Mouse (Mus musculus) neural tube, embryonic 11.5 days (tissue): ENCODE data around the gene Ankrd52. TPM values are rescaled to one million over a fixed set of nuclear protein-coding genes. Genes with fewer than 3 reads are reported as not detected.
A peak's percentile ranks its signal among the peaks of the same experiment; 100 is the strongest.
"Not testable (repeated sequence)": the region's sequence is repeated elsewhere in the genome, so short reads cannot be mapped to it uniquely, and the experiment has no call there.

ENCODE experiments used
- ATAC-seq: fragments of 200-750 bp; cut with Nextera tagmentation; 2 replicates; pipeline ENCODE4 v1.8.0; 2017; ENCODE audit warnings: moderate number of reproducible peaks, mild to moderate bottlenecking, moderate TSS enrichment, moderate library complexity; ENCODE audit not compliant: insufficient read depth, low FRiP score, low TSS enrichment
- DNase-seq: peaks from one replicate; pipeline ENCODE4 v3.0.0-alpha.2; 2015; ENCODE audit warnings: low spot score
- H3K27ac ChIP-seq: fragments of 300-500 bp; sonication (generic); 2 replicates; pipeline ENCODE4 v1.5.1; 2014; ENCODE audit warnings: low read depth, mild to moderate bottlenecking, low read length
- H3K27me3 ChIP-seq: fragments of 300-500 bp; sonication (generic); 2 replicates; pipeline ENCODE4 v1.6.1; 2014; ENCODE audit warnings: mild to moderate bottlenecking, low read length, mixed read lengths; ENCODE audit not compliant: control insufficient read depth, insufficient read depth
- H3K36me3 ChIP-seq: fragments of 300-500 bp; sonication (generic); 2 replicates; pipeline ENCODE4 v1.6.1; 2014; ENCODE audit warnings: mild to moderate bottlenecking, low read length, moderate library complexity, mixed read lengths; ENCODE audit not compliant: control insufficient read depth, insufficient read depth
- H3K4me1 ChIP-seq: fragments of 300-500 bp; sonication (generic); 2 replicates; pipeline ENCODE4 v1.6.1; 2014; ENCODE audit warnings: low read length, mixed read lengths; ENCODE audit not compliant: control insufficient read depth, insufficient read depth
- H3K4me2 ChIP-seq: fragments of 300-500 bp; sonication (generic); 2 replicates; pipeline ENCODE4 v1.6.1; 2014; ENCODE audit warnings: low read depth, mild to moderate bottlenecking, moderate library complexity
- H3K4me3 ChIP-seq: fragments of 300-500 bp; sonication (generic); 2 replicates; pipeline ENCODE4 v1.5.1; 2014; ENCODE audit warnings: low read depth, low read length
- H3K9ac ChIP-seq: fragments of 300-500 bp; sonication (generic); 2 replicates; pipeline ENCODE4 v1.6.1; 2014; ENCODE audit warnings: mild to moderate bottlenecking, low read length
- H3K9me3 ChIP-seq: fragments of 300-500 bp; sonication (generic); 2 replicates; pipeline ENCODE4 v1.6.1; 2016; ENCODE audit warnings: low read length; ENCODE audit not compliant: control insufficient read depth
- WGBS: fragments of 180-500 bp; shearing (Covaris S2); extraction: QIAGEN DNeasy Blood & Tissue Kit; methylation state at CpG from one replicate; pipeline ENCODE4 v1.1.7; 2014; 5-methylcytosine and 5-hydroxymethylcytosine counted together
- polyA plus RNA-seq: library from polyadenylated mRNA; unstranded; fragments of >200 nt; fragmentation: Nextera tagmentation; extraction: Ambion mirVana; gene quantifications from 2 replicates; pipeline ENCODE4 v1.2.1, GENCODE M21; 2014

Gene Ankrd52
- polyA plus RNA-seq = 9.5 and 10.4 TPM in 2 replicates

- peak; percentile 91 for ATAC-seq
- H3K9ac ChIP-seq = peak within 1 kb of the TSS; percentile 98
- DNase-seq = peak; percentile 89
- peak within 1 kb of the TSS; percentile 99 for H3K4me3 ChIP-seq
- peak within 1 kb of the TSS; percentile 79 for H3K4me2 ChIP-seq
- no peaks in the 10 kb centered on the region for H3K9me3 ChIP-seq
- H3K27me3 ChIP-seq = no peaks in the 10 kb centered on the region
- H3K4me1 ChIP-seq = peaks cover 10% of the 10 kb centered on the region
- peak within 1 kb of the TSS; percentile 90 for H3K27ac ChIP-seq
- peaks cover 14% of the 10 kb centered on the region for H3K36me3 ChIP-seq
- under 1% methylated on average over 36 of the region's 73 CpGs for WGBS
Measured at GRCm38 (mm10) chr10:128376455-128377211, at the start of gene Ankrd52. Gene Ankrd52 (plus strand): TSS chr10:128377115.

- H3K27ac ChIP-seq = no peak overlapping the region
- no peak for ATAC-seq
- WGBS = 91% methylated on average over 10 of the region's 10 CpGs
Measured at GRCm38 (mm10) chr10:128327610-128328009, 49.3 kb upstream of the Ankrd52 start.

DNA sequence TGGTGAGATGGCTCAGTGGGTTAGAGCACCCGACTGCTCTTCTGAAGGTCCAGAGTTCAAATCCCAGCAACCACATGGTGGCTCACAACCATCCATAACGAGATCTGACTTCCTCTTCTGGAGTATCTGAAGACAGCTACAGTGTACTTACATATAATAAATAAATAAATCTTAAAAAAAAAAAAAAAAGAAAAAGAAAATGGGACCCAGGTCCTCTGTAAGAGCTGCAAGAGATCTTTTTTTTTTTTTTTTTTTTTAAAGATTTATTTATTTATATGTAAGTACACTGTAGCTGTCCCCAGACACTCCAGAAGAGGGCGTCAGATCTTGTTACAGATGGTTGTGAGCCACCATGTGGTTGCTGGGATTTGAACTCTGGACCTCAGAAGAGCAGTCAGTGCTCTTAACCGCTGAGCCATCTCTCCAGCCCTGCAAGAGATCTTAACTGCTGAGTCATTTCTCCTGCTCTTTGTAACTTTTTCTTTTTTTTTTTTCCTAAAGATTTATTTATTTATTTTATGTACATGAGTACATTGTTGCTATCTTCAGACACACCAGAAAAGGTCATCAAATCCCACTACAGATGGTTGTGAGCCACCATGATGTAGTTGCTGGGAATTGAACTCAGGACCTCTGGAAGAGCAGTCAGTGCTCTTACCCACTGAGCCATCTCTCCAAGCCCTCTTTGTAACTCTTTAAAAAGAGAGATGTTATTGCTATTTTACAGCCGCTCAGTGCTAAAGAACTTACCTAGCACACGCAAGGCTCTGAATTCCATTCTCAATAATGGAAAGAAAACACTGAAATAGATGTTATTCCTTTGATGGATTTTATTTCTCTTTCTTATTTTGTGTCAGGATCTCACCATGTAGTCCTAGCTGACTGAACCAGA is 44.3 kb upstream of the Ankrd52 start:
- not testable (repeated sequence) for DNase-seq, H3K4me2 ChIP-seq, H3K9me3 ChIP-seq, H3K9ac ChIP-seq, H3K4me3 ChIP-seq, ATAC-seq, H3K4me1 ChIP-seq, H3K36me3 ChIP-seq, H3K27ac ChIP-seq, H3K27me3 ChIP-seq
- 82% methylated on average over 6 of the region's 6 CpGs for WGBS

More at GRCm38 (mm10) chr10:128327610-128328009, 49.3 kb upstream of the Ankrd52 start:
- no peaks in the 10 kb centered on the region for H3K27me3 ChIP-seq
- H3K36me3 ChIP-seq = peaks cover 13% of the 10 kb centered on the region
- H3K9ac ChIP-seq = no peak overlapping the region
- peaks cover 4% of the 10 kb centered on the region; the same call in 1 of the 2 replicates for H3K4me1 ChIP-seq
- no peak overlapping the region for H3K4me3 ChIP-seq
- no peaks in the 10 kb centered on the region for H3K9me3 ChIP-seq
- DNase-seq = no peak
- H3K4me2 ChIP-seq = no peak overlapping the region

DNA sequence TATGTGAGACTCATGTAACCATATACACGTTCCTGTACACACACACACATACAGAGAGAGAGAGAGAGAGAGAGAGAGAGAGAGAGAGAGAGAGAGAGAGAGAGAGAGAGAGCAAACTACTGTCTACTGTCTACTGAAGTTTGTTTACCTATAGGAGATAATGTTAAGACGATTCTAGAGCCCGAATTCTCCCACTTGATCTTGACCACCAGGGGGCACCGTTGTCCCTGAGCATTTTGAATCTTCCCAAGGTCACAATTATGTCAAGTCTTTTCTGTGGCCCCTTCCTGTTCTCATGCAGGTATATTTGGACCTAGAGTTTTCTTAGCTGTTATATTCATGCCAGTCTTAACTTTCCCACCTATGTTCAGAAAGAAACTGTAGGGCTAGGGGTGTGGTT is 41.3 kb upstream of the Ankrd52 start:
- Histone ChIP-seq H3K27me3 (no peaks in the 10 kb centered on the region), H3K9ac (no peak overlapping the region), H3K4me1 (peaks cover 9% of the 10 kb centered on the region), H3K4me2 (no peak overlapping the region), H3K4me3 (no peak overlapping the region), H3K9me3 (no peaks in the 10 kb centered on the region), H3K27ac (no peak overlapping the region), H3K36me3 (no peaks in the 10 kb centered on the region)
- DNase-seq (peak; percentile 73), ATAC-seq (no peak)
- WGBS = 4% methylated on average over 4 of the region's 4 CpGs

- H3K9ac ChIP-seq = no peak overlapping the region
- H3K4me1 ChIP-seq = peaks cover 9% of the 10 kb centered on the region
- no peaks in the 10 kb centered on the region for H3K9me3 ChIP-seq
- no peak overlapping the region for H3K27ac ChIP-seq
- no peak overlapping the region for H3K4me2 ChIP-seq
- ATAC-seq = no peak
- 95% methylated on average over 3 of the region's 3 CpGs for WGBS
- no peaks in the 10 kb centered on the region for H3K36me3 ChIP-seq
- no peak overlapping the region for H3K4me3 ChIP-seq
- H3K27me3 ChIP-seq = no peaks in the 10 kb centered on the region
- no peak for DNase-seq
Measured at GRCm38 (mm10) chr10:128336195-128336594, 40.7 kb upstream of the Ankrd52 start.

GRCm38 (mm10) chr10:128336597-128336996 is 40.3 kb upstream of the Ankrd52 start:
- Histone ChIP-seq H3K4me3 (no peak overlapping the region), H3K9me3 (no peaks in the 10 kb centered on the region), H3K4me2 (peak overlapping the region; percentile 51; the same call in 1 of the 2 replicates), H3K9ac (no peak overlapping the region), H3K36me3 (no peaks in the 10 kb centered on the region), H3K4me1 (peaks cover 9% of the 10 kb centered on the region), H3K27me3 (no peaks in the 10 kb centered on the region), H3K27ac (no peak overlapping the region)
- ATAC-seq = no peak
- WGBS = 91% methylated on average over 3 of the region's 3 CpGs
- DNase-seq = no peak

- ATAC-seq = peak; percentile 99
- H3K4me2 ChIP-seq = peak within 1 kb of the TSS; percentile 84
- WGBS = 2% methylated on average over 59 of the region's 61 CpGs
Measured at GRCm38 (mm10) chr10:128337306-128338181, 39.4 kb upstream of the Ankrd52 start, which contains the start of gene Cs. Gene Cs (plus strand): TSS chr10:128337734.

DNA sequence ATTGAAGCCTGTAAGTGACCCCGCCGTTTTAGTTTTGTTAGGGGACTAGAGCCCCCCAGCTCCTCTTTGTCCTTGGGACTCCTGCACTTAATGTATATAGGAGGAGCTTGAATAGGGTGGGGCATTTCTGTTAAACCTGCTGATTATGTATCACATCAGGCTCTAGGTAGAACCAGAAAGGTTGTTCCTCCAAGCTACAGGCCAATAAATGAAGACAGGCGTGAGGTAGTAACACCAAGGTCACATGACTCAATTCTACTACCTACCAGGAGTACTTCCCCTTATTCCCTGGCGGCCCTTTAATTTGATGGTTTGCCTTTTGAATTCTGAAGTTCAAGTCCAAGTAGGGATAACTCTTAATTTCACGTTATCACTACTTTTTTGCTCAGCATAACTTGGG is 38.5 kb upstream of the Ankrd52 start:
- Histone ChIP-seq H3K4me1 (peaks cover 9% of the 10 kb centered on the region), H3K4me2 (peak overlapping the region; percentile 84), H3K27me3 (no peaks in the 10 kb centered on the region), H3K4me3 (peak overlapping the region; percentile 99), H3K36me3 (no peaks in the 10 kb centered on the region), H3K9ac (peak overlapping the region; percentile 94), H3K27ac (peak overlapping the region; percentile 83), H3K9me3 (no peaks in the 10 kb centered on the region)
- ATAC-seq (no peak), DNase-seq (no peak)
- WGBS = 27% methylated on average over 5 of the region's 5 CpGs

More at GRCm38 (mm10) chr10:128337306-128338181, 39.4 kb upstream of the Ankrd52 start, which contains the start of gene Cs:
- peak within 1 kb of the TSS; percentile 99 for H3K4me3 ChIP-seq
- peaks cover 9% of the 10 kb centered on the region for H3K4me1 ChIP-seq
- DNase-seq = peak; percentile 96
- H3K9ac ChIP-seq = peak within 1 kb of the TSS; percentile 94
- H3K27ac ChIP-seq = peak within 1 kb of the TSS; percentile 83
- no peaks in the 10 kb centered on the region for H3K9me3 ChIP-seq
- H3K36me3 ChIP-seq = no peaks in the 10 kb centered on the region
- no peaks in the 10 kb centered on the region for H3K27me3 ChIP-seq
